Mouse (Mus musculus) frontal cortex, postnatal 10 days (tissue): Measurements from ENCODE around the gene Brinp3.

ENCODE experiments used
- DNase-seq, 2 experiments: peaks; one replicate each; pipeline ENCODE4 v3.0.0; 2022; ENCODE audit warnings: low spot score in 2 of 2, mixed read lengths in 1 of 2

Brinp3 gene

GRCm38 (mm10) chr1:146792826-146793225 lies 298.3 kb downstream of the Brinp3 start:
- DNase-seq, result peak in 1 of 2 experiments; percentile 9

GRCm38 (mm10) chr1:146799986-146800553 lies 305.5 kb downstream of the Brinp3 start:
- no peak for DNase-seq

GRCm38 (mm10) chr1:146801821-146802220 lies 307.3 kb downstream of the Brinp3 start:
- no peak for DNase-seq

GRCm38 (mm10) chr1:146807765-146808164 lies 313.2 kb downstream of the Brinp3 start:
- no peak for DNase-seq

GRCm38 (mm10) chr1:146833888-146834287 lies 339.3 kb downstream of the Brinp3 start:
- DNase-seq, result no peak

DNA sequence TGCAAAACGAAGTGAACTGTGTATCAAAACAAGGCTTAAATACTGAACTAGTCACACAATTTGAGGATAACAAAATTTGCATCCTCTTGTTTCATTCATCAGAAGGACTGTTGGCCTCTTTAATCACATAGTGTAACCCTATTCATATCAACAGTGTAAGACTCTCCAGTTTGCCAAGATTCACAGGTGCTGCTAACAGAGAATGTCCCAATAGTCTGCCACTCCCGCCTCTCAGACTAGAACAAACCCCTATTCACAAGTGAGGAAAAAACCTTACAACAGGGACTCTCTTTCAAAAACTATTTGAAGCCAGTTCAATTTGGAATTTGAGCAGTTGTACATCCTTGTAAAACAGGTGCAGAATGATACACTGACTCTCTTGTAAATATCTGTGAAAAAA lies 349.5 kb downstream of the Brinp3 start:
- peak in 1 of 2 experiments; percentile 11 for DNase-seq

- no peak for DNase-seq
Observed at GRCm38 (mm10) chr1:146848892-146849291, 354.3 kb downstream of the Brinp3 start.

GRCm38 (mm10) chr1:146850147-146850546 lies 355.6 kb downstream of the Brinp3 start:
- DNase-seq, result no peak

DNA sequence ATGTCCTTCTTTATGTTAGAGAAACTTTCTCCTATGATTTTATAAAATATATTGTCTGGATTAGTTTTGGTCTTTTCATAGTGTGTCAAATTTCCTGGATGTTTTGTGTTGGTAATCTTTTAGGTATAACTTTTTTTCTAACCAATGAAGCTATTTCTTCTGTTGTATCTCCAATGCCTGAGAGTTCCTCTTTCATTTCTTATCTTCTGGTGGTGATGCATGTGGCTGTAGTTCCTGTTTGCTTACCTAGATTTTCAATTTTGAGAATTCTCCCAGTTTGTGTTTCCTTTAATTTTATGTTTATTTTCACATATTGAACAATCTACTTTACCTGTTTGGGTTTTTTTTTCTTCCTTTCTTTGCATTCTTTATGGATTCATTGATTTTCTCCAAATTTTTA lies 404.1 kb downstream of the Brinp3 start:
- no peak for DNase-seq

- DNase-seq, result no peak
Observed at GRCm38 (mm10) chr1:146901691-146902090, 407.1 kb downstream of the Brinp3 start.

- no peak for DNase-seq
Observed at GRCm38 (mm10) chr1:146939463-146940389, 445.2 kb downstream of the Brinp3 start.
